Mouse (Mus musculus) E14TG2a.4 (cell line): ENCODE results near the gene Eif2ak3.

Experiments used
- CTCF ChIP-seq: conservative IDR thresholded peaks from 2 replicates; pipeline ENCODE4 v1.5.1; 2014; ENCODE audit warnings: low read length
- POU5F1 ChIP-seq: IDR thresholded peaks from 2 replicates; pipeline ENCODE4 v1.6.1; 2014; ENCODE audit warnings: low read length, borderline replicate concordance

DNA sequence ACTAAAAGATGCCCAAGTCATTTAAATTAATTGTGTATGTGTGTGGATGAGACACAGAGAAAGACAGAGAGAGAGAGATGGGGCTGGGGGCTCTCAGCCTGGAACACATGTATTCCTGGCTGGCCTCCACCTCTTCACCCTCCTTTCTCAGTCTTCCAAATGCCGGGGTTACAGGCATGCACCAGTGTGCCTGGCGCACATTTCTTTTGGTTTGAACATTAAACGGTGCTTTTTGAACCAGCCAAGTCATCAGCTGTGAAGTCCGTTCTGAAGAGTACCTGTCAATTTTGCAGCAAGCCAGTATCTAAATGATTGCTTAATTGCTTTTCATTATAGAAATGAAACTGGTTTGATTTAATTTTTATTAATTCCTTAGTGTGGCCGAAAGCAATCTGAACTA lies 22.4 kb downstream of the Eif2ak3 start:
- TF ChIP-seq CTCF (no peak), POU5F1 (no peak)
